Mouse (Mus musculus): ENCODE measurements around the gene Mdm4. TPM values are rescaled to one million over a fixed set of nuclear protein-coding genes. Genes with fewer than 3 reads are reported as not detected.

Gene Mdm4
- total and polyA plus RNA-seq, 3 experiments, result 19.8 to 28.1 TPM; not detected in 1

DNA sequence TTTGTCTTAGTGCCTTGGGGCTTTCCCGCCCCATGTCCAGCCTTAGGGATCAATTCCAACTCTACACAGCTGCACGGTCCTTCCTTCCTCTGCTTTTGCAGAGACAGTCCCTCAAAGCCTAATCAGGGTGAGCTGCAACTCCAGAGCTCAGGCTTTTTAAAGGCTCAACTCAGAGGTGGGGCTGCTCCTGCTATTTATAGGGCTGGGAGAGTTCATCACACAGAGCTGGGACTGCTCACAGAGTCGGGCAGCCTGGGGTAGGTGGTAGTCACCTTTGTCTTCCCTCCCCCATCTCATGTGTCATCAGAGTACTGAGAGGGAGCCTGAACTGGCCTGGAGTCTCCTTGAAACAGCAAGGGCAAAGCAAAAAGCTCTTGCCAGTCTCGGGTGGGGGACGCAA lies 37.9 kb upstream of the Mdm4 start:
- Histone ChIP-seq H3K9me3 (replicated peaks; ENCODE audit: insufficient read depth, low read length) (no peaks in the 10 kb centered on the region), H3K36me3 (ENCODE audit: control insufficient read depth in 1 of 2, insufficient read depth in 2 of 2, low read length in 2 of 2) (peaks cover 0 to 2% of the 10 kb centered on the region in 2 experiments; a peak in 1 of 4 replicates), H3K9ac (ENCODE audit: control insufficient read depth, low read depth, low read length, poor library complexity, severe bottlenecking) (no peak overlapping the region), H3K4me3 (ENCODE audit: control insufficient read depth in 1 of 2, insufficient read depth in 1 of 2, low read depth in 2 of 2, low read length in 2 of 2) (no peak overlapping the region), H3K79me2 (ENCODE audit: control insufficient read depth, insufficient read depth, low read length, poor library complexity) (no peaks in the 10 kb centered on the region), H3K27ac (ENCODE audit: control insufficient read depth, low read depth, low read length) (no peak overlapping the region), H3K27me3 (ENCODE audit: control insufficient read depth in 1 of 2, insufficient read depth in 2 of 2, low read length in 2 of 2) (no peaks in the 10 kb centered on the region), H3K4me1 (ENCODE audit: control insufficient read depth in 1 of 2, insufficient read depth in 2 of 2, low read length in 2 of 2) (peaks cover 0 to 10% of the 10 kb centered on the region in 2 experiments; a peak in 2 of 4 replicates)
- DNase-seq (ENCODE audit: low read depth, low spot score), result no peak
- TF ChIP-seq UBTF (IDR thresholded peaks at IDR 0.05; ENCODE audit: borderline replicate concordance, insufficient read depth, low read depth, low read length), result no peak
- TF ChIP-seq MAZ (IDR thresholded peaks at IDR 0.05; ENCODE audit: low read depth, low read length), result no peak
- TF ChIP-seq MYC (IDR thresholded peaks at IDR 0.05; ENCODE audit: low read depth, low read length), result no peak
- no peak for TF ChIP-seq KAT2A (conservative IDR thresholded peaks at IDR 0.05; ENCODE audit: low read depth, low read length)
- no peak for TF ChIP-seq NRF1 (IDR thresholded peaks at IDR 0.05; ENCODE audit: insufficient read depth, low read depth, low read length, poor library complexity, severe bottlenecking)
- TF ChIP-seq ZKSCAN1 (IDR thresholded peaks at IDR 0.05; ENCODE audit: low read depth, low read length), result no peak
- no peak for TF ChIP-seq MYB (IDR thresholded peaks at IDR 0.05; ENCODE audit: low read depth, low read length)
- no peak for TF ChIP-seq RCOR1 (IDR thresholded peaks at IDR 0.05; ENCODE audit: low read depth, low read length)
- TF ChIP-seq POLR2A (IDR thresholded peaks at IDR 0.05; ENCODE audit: control insufficient read depth in 1 of 2, insufficient read depth in 1 of 2, low read depth in 1 of 2, low read length in 2 of 2, poor library complexity in 1 of 2), result no peak
- no peak for TF ChIP-seq HCFC1 (IDR thresholded peaks at IDR 0.05; ENCODE audit: low read depth, low read length)
- no peak for TF ChIP-seq NELFE (IDR thresholded peaks at IDR 0.05; ENCODE audit: low read depth, low read length)
- TF ChIP-seq E2F4 (IDR thresholded peaks at IDR 0.05; ENCODE audit: borderline replicate concordance, low read depth, low read length), result no peak

DNA sequence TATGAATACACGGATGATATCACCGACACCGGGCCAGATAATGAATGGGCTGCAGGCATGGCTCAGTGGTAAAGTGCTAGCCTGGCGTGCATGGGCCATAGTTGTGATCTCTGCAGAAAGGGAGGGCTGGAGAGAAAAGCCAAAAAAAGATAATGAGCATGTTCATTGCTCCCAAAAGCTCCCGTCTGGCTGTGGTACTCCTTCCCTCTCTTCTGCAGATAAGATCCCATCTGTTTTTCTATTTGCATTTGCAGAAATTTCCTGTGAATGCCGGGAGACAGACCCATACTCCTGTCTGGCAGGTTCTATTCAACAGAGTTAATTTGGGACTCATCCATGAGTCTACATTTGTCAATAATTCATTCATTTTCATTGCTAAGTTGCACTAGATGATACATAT lies 32.8 kb upstream of the Mdm4 start:
- H3K4me1 ChIP-seq (ENCODE audit: control insufficient read depth in 1 of 2, insufficient read depth in 2 of 2, low read length in 2 of 2), result no peaks in the 10 kb centered on the region
- no peak overlapping the region for H3K27ac ChIP-seq (ENCODE audit: control insufficient read depth, low read depth, low read length)
- DNase-seq (ENCODE audit: low read depth, low spot score), result no peak
- no peaks in the 10 kb centered on the region for H3K9me3 ChIP-seq (replicated peaks; ENCODE audit: insufficient read depth, low read length)
- H3K4me3 ChIP-seq (ENCODE audit: control insufficient read depth in 1 of 2, insufficient read depth in 1 of 2, low read depth in 2 of 2, low read length in 2 of 2), result no peak overlapping the region
- H3K36me3 ChIP-seq (ENCODE audit: control insufficient read depth in 1 of 2, insufficient read depth in 2 of 2, low read length in 2 of 2), result no peaks in the 10 kb centered on the region
- no peaks in the 10 kb centered on the region for H3K27me3 ChIP-seq (ENCODE audit: control insufficient read depth in 1 of 2, insufficient read depth in 2 of 2, low read length in 2 of 2)
- H3K9ac ChIP-seq (ENCODE audit: control insufficient read depth, low read depth, low read length, poor library complexity, severe bottlenecking), result no peak overlapping the region
- H3K79me2 ChIP-seq (ENCODE audit: control insufficient read depth, insufficient read depth, low read length, poor library complexity), result no peaks in the 10 kb centered on the region
- TF ChIP-seq MAFK (IDR thresholded peaks at IDR 0.05; ENCODE audit: borderline replicate concordance, low read depth, low read length) (no peak), USF1 (IDR thresholded peaks at IDR 0.05; ENCODE audit: low read depth, low read length) (no peak), MYC (IDR thresholded peaks at IDR 0.05; ENCODE audit: low read depth, low read length) (no peak), TCF12 (IDR thresholded peaks at IDR 0.05; ENCODE audit: low read depth, low read length) (no peak), ELF1 (IDR thresholded peaks at IDR 0.05; ENCODE audit: low read depth, low read length) (no peak), GATA1 (IDR thresholded peaks at IDR 0.05; ENCODE audit: low read depth, low read length) (no peak), KAT2A (conservative IDR thresholded peaks at IDR 0.05; ENCODE audit: low read depth, low read length) (no peak), MXI1 (IDR thresholded peaks at IDR 0.05; ENCODE audit: low read depth, low read length) (no peak), UBTF (IDR thresholded peaks at IDR 0.05; ENCODE audit: borderline replicate concordance, insufficient read depth, low read depth, low read length) (no peak), ZMIZ1 (IDR thresholded peaks at IDR 0.05; ENCODE audit: low read depth, low read length) (no peak), POLR2AphosphoS2 (IDR thresholded peaks at IDR 0.05; ENCODE audit: low read length) (no peak), ZC3H11A (IDR thresholded peaks at IDR 0.05; ENCODE audit: low read depth, low read length) (no peak), NELFE (IDR thresholded peaks at IDR 0.05; ENCODE audit: low read depth, low read length) (no peak), GABPA (IDR thresholded peaks at IDR 0.05; ENCODE audit: low read depth, low read length) (no peak), MYB (IDR thresholded peaks at IDR 0.05; ENCODE audit: low read depth, low read length) (no peak)

All from MEL (cell line).